Mouse (Mus musculus): ENCODE results near the gene Arid2. TPM values are rescaled to one million over a fixed set of nuclear protein-coding genes. Genes with fewer than 3 reads are reported as not detected.

Arid2 gene
- total and polyA plus RNA-seq, 3 experiments: 20.3 to 31.2 (median 25.9) TPM

GRCm38 (mm10) chr15:96287976-96288835, 888 bp downstream of the Arid2 start:
- peak overlapping the region; percentile 100 for H3K9ac ChIP-seq (ENCODE audit: control insufficient read depth, low read depth, low read length, poor library complexity, severe bottlenecking)

DNA sequence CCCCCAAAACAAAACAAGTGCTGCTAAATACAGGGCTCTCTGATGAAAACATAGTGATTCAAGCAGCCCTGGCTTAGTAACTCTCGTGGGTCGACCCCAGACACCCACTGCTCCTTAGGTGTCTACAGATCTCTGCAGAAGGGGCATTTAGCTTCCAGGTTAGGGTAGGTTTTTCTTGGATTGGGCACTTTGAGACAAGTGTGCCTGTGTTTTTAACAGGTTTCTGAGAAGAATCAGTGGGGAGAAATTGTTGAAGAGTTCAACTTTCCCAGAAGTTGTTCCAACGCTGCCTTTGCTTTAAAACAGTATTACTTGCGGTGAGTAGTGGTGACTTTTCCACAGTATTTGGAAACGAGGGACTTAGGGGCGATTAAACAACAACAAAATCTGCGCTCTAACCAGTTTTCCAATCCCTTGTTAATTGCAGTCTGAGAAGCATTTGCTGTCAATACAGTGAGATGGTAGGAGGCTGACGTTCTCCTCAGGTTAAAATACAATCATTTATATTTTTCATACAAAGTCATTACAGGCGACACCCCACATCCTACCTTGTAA, 1.6 kb downstream of the Arid2 start:
- no peaks in the 10 kb centered on the region for H3K27me3 ChIP-seq (ENCODE audit: control insufficient read depth in 1 of 2, insufficient read depth in 2 of 2, low read length in 2 of 2)
- H3K4me1 ChIP-seq (ENCODE audit: control insufficient read depth in 1 of 2, insufficient read depth in 2 of 2, low read length in 2 of 2): peaks cover 0 to 22% of the 10 kb centered on the region in 2 experiments; a peak in 3 of 4 replicates
- no peaks in the 10 kb centered on the region for H3K9me3 ChIP-seq (replicated peaks; ENCODE audit: insufficient read depth, low read length)
- 0 out of 2 replicates have a peak, but pooled peaks have one; percentile 12 for TF ChIP-seq SIN3A (IDR thresholded peaks at IDR 0.05; ENCODE audit: low read length)
- no peak for TF ChIP-seq BHLHE40 (IDR thresholded peaks at IDR 0.05; ENCODE audit: borderline replicate concordance, low read depth, low read length)
- TF ChIP-seq MXI1 (IDR thresholded peaks at IDR 0.05; ENCODE audit: low read depth, low read length): peak; percentile 10; the same call in 1 of the 2 replicates
- peak overlapping the region; percentile 76 to 99 for H3K4me3 ChIP-seq (ENCODE audit: control insufficient read depth in 1 of 2, insufficient read depth in 1 of 2, low read depth in 2 of 2, low read length in 2 of 2)
- H3K79me2 ChIP-seq (ENCODE audit: control insufficient read depth, insufficient read depth, low read length, poor library complexity): peaks cover 75% of the 10 kb centered on the region
- peaks cover 0 to 33% of the 10 kb centered on the region in 2 experiments; a peak in 3 of 4 replicates for H3K36me3 ChIP-seq (ENCODE audit: control insufficient read depth in 1 of 2, insufficient read depth in 2 of 2, low read length in 2 of 2)
- DNase-seq (ENCODE audit: low read depth, low spot score): peak; percentile 45
- H3K9ac ChIP-seq (ENCODE audit: control insufficient read depth, low read depth, low read length, poor library complexity, severe bottlenecking): peak overlapping the region; percentile 100
- H3K27ac ChIP-seq (ENCODE audit: control insufficient read depth, low read depth, low read length): peak overlapping the region; percentile 96

More at GRCm38 (mm10) chr15:96287976-96288835, 888 bp downstream of the Arid2 start:
- 0 out of 2 replicates have a peak, but pooled peaks have one; percentile 15 for TF ChIP-seq MXI1 (IDR thresholded peaks at IDR 0.05; ENCODE audit: low read depth, low read length)
- TF ChIP-seq ZNF384 (IDR thresholded peaks at IDR 0.05; ENCODE audit: low read depth, low read length): peak; percentile 55; the same call in 1 of the 2 replicates
- TF ChIP-seq SIN3A (IDR thresholded peaks at IDR 0.05; ENCODE audit: low read length): peak; percentile 60; the same call in 1 of the 2 replicates
- TF ChIP-seq HCFC1 (IDR thresholded peaks at IDR 0.05; ENCODE audit: low read depth, low read length): 0 out of 2 replicates have a peak, but pooled peaks have one; percentile 25
- no peak for TF ChIP-seq CHD1 (IDR thresholded peaks at IDR 0.05; ENCODE audit: low read depth, low read length)
- peak; percentile 71 for DNase-seq (ENCODE audit: low read depth, low spot score)
- Histone ChIP-seq H3K4me1 (ENCODE audit: control insufficient read depth in 1 of 2, insufficient read depth in 2 of 2, low read length in 2 of 2) (peaks cover 2 to 16% of the 10 kb centered on the region in 2 experiments; a peak in 3 of 4 replicates), H3K79me2 (ENCODE audit: control insufficient read depth, insufficient read depth, low read length, poor library complexity) (peaks cover 79% of the 10 kb centered on the region), H3K9me3 (replicated peaks; ENCODE audit: insufficient read depth, low read length) (no peaks in the 10 kb centered on the region), H3K27ac (ENCODE audit: control insufficient read depth, low read depth, low read length) (peak overlapping the region; percentile 96), H3K27me3 (ENCODE audit: control insufficient read depth in 1 of 2, insufficient read depth in 2 of 2, low read length in 2 of 2) (no peaks in the 10 kb centered on the region), H3K4me3 (ENCODE audit: control insufficient read depth in 1 of 2, insufficient read depth in 1 of 2, low read depth in 2 of 2, low read length in 2 of 2) (peak overlapping the region; percentile 95 to 99), H3K36me3 (ENCODE audit: control insufficient read depth in 1 of 2, insufficient read depth in 2 of 2, low read length in 2 of 2) (peaks cover 0 to 34% of the 10 kb centered on the region in 2 experiments; a peak in 3 of 4 replicates)

DNA sequence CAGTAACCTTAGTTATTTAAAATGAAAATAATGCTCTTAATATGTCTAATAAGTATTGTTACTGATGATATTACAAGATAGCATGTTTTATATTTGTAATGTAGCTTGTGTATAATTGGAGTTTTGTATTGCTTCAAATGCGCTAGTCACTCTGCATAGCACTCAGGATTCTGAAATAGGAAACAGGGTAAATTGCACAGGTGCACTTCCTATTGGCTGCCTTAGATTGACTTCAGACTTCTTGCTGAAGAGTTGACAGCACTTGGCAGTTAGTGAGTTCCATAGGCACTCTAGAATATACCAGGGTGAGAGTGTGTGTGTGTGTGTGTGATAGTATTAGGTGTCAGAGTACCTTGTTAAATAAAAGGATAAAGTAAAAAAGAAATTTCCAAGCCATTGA, 2.7 kb downstream of the Arid2 start:
- Histone ChIP-seq H3K9ac (ENCODE audit: control insufficient read depth, low read depth, low read length, poor library complexity, severe bottlenecking) (0 out of 2 replicates have a peak overlapping the region, but pooled peaks have one; percentile 6), H3K4me1 (ENCODE audit: control insufficient read depth in 1 of 2, insufficient read depth in 2 of 2, low read length in 2 of 2) (peaks cover 0 to 22% of the 10 kb centered on the region in 2 experiments; a peak in 3 of 4 replicates), H3K27me3 (ENCODE audit: control insufficient read depth in 1 of 2, insufficient read depth in 2 of 2, low read length in 2 of 2) (no peaks in the 10 kb centered on the region), H3K79me2 (ENCODE audit: control insufficient read depth, insufficient read depth, low read length, poor library complexity) (peaks cover 73% of the 10 kb centered on the region), H3K4me3 (ENCODE audit: control insufficient read depth in 1 of 2, insufficient read depth in 1 of 2, low read depth in 2 of 2, low read length in 2 of 2) (peak overlapping the region in 1 of 2 experiments; percentile 76; a peak in 2 of 4 replicates), H3K9me3 (replicated peaks; ENCODE audit: insufficient read depth, low read length) (no peaks in the 10 kb centered on the region), H3K36me3 (ENCODE audit: control insufficient read depth in 1 of 2, insufficient read depth in 2 of 2, low read length in 2 of 2) (peaks cover 4 to 34% of the 10 kb centered on the region in 2 experiments), H3K27ac (ENCODE audit: control insufficient read depth, low read depth, low read length) (no peak overlapping the region)
- DNase-seq (ENCODE audit: low read depth, low spot score): peak; percentile 63
- TF ChIP-seq ZNF384 (IDR thresholded peaks at IDR 0.05; ENCODE audit: low read depth, low read length) (no peak), POLR2AphosphoS2 (IDR thresholded peaks at IDR 0.05; ENCODE audit: low read length) (no peak), CHD1 (IDR thresholded peaks at IDR 0.05; ENCODE audit: low read depth, low read length) (no peak), ZKSCAN1 (IDR thresholded peaks at IDR 0.05; ENCODE audit: low read depth, low read length) (no peak), CTCF (IDR thresholded peaks at IDR 0.05 in 2 of 3, conservative IDR thresholded peaks at IDR 0.05 in 1 of 3; ENCODE audit: control insufficient read depth in 1 of 3, insufficient read depth in 1 of 3, low read depth in 2 of 3, low read length in 3 of 3, poor library complexity in 1 of 3, severe bottlenecking in 1 of 3) (no peak)

Measured in MEL (cell line).